Mouse (Mus musculus): Measurements from ENCODE around the gene Mstn.

Gene Mstn

GRCm38 (mm10) chr1:53110561-53110960 is 49.1 kb downstream of the Mstn start:
- DNase-seq (ENCODE audit: low spot score), result no peak
